Mouse (Mus musculus) cerebellum, postnatal 36 days (tissue): ENCODE results near the gene Dkk3.

Source experiments
- DNase-seq, 2 experiments: peaks; one replicate each; pipeline ENCODE4 v3.0.0; 2021 to 2022; ENCODE audit warnings: mixed read lengths in 2 of 2

Dkk3 gene

DNA sequence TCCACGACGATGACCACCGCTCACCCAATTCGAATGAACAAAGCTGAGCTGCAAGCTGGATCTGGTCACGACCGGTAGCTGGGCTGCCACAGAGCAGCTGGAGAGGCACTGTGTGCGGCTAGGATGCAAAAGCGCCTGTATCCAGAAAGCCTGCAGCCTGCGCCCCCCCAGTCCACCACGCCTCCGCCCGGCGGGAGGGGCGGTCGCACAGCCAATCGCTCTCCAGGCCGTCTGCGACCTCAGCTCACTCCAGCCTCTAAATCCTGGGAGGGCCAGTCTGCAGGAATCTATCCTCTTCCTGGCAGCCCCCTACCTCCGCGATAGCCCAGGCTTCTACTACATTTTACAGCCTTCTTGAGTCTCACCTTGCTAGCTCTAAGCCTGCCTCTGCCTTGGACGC lies at the start of gene Dkk3:
Dkk3 (minus strand) TSS at position 116 of the 400 bp plus-strand sequence.
- no peak for DNase-seq

GRCm38 (mm10) chr7:112207717-112208116 lies 48.9 kb upstream of the Dkk3 start:
- DNase-seq, result no peak

- no peak for DNase-seq
Observed at GRCm38 (mm10) chr7:112205513-112205912, 46.7 kb upstream of the Dkk3 start.

DNA sequence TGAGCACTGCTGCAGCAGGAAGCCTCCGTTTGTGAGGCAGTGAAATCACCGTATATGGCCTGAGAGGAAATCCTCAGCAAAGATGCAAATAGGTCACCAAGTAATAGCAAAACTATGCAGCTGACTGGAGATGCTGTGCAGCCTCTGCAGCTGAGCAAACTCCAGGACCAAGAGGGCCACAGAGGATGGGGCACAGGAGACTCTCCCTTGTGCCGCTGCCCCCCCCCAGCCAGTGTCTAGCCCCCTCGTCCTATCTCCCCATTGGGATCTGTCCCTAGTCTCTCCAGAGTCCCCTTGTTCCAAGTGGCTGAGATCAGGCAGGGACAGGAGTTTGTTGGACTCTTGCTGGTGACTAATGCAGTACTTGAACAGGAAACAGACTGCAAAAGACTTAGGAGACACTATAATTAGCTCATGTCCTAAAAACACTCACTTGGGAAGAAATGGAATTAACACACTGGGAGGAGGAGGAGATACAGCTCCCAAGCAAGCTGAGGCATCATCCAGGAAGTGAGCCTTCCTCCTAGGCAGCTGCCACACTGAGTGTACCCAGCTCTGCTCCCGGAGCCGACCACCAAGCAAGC lies 45.6 kb upstream of the Dkk3 start:
- no peak for DNase-seq

DNA sequence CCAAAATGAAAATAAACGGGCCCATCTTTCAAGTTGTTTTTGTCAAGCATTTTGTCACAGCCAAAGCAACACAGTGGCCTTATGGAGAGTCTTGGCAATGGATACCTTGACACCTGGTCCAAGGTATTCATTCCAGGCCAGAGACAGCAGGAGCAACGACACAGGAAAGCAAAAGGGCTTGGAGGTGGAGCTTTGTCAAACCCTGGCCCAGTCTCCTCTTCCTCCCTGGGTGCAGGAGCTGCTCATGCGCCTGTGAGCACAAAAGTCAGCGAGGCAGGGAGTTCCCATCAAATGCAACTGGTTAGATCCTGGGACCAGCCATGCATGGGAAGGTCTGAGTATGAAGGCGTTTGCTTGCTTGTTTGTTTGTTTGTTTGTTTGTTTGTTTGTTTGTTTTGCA lies 45.1 kb upstream of the Dkk3 start:
- DNase-seq, result peak; percentile 75 to 83

DNA sequence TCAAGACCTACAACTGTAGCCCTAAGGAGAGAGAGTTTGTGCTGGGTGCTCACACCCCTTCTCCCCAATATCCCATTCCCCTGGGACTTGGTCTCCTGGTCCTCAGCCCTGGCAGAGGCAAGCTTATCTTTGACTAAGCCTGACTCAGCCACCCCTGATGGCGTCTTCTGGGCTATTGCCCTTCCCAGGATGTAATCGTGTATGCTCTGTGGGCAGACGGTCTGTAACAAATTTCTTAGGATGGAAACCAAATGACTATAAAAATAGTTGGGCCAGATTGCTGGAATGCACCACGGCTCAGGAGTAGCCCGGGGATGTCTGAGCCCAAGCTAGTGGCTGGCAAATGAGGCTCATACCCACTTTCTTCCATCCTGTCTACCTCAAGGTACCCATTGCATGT lies 44.0 kb upstream of the Dkk3 start:
- no peak for DNase-seq

DNA sequence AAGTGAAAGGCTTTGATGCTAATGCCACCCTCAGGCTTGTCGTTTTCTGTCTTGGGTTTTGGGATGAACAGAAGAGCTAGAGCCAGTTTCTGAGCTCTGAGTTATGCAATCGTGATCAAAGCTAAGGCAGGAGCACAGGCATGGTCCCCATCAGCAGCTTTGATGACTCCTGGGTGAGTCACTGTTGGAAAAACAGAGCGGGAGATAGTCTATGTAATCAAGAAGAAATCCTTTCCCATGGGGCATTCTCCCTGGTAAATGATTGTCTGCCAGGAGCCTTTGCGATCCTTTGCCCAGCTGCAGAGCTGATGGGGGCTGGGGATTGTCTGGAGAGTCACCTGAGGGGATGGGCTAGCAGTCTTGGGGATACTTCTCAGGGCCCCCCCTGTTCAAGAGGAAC lies 43.3 kb upstream of the Dkk3 start:
- no peak for DNase-seq

DNA sequence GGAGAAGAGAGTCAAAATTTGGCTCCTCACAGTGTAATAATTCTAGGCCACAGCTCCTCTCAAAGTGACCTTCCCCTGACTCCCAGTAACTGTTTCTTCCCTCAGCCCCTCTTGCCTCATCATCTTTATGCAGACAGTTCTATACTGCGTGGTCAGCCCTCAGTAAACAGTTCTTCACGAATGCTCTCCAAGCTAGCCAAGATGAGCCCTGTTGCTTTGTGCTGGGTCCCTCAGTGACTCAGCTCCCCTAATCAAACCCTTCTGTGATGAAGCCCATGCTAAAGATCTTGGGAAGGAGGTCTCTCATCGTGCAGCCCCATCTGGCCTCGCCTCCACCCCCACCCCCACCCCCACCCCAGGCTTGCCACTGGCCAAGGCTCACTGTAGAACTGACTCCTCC lies 41.9 kb upstream of the Dkk3 start:
- DNase-seq, result no peak

- DNase-seq, result no peak
Observed at GRCm38 (mm10) chr7:112199343-112199742, 40.5 kb upstream of the Dkk3 start.

DNA sequence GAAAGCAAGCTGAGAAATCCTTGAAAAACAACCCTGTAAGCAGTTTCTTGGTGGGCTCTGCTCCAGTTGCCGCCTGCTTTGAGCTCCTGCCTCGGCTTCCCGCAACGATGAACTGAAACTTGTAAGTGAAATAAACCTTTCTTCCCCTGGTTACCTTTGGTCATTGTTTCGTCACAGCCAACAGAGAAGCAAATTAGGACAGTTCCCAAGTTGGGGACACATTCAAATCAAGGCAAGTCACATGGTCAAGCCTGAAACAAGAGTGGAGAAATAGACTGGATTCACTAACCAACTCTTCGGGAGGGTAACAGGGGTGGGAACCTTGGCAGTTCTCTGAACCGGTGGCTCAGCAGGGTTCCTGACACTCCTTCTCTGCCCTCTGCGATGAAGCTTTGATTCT lies 38.6 kb upstream of the Dkk3 start:
- no peak for DNase-seq

DNA sequence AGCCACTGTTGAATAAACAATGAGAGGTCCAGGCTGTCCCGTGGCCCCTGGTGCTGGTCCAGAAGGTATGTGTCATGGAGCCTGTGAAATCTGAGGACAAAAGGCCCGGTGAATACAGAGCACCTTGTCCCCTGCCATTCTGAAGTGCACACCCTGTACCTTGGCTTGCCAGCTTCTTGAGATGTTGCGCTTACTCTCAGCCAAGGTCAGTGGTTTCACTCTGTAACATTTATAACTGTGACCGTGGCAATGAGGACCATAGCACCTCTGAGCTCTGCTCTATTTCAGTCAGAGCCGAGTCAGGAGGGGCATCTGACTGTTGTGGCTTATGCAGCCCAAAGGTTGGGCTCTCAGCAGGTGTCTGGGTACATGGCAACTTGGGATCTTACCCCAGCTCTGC lies 35.4 kb upstream of the Dkk3 start:
- no peak for DNase-seq

DNA sequence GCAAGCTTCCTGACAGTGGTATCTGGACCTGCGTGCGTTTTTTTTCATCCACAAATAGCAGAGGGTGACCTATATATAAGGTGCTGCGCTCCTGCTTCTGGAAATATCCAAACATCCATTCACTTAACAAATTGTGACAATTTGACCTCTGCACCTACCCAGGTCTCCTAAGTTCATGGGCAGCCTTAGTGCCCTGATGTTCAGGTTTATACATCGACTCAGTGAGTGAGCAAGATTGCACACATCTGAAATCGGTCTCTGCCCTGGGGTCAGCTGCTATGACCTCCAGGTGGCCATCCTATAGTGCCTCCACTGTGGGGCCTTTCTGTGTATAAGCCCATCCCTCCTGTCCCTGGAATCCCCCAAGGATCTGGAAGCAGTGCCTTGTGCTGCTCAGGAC lies 33.9 kb upstream of the Dkk3 start:
- no peak for DNase-seq

- DNase-seq, result peak; percentile 46 to 51
Observed at GRCm38 (mm10) chr7:112192237-112192636, 33.4 kb upstream of the Dkk3 start.

DNA sequence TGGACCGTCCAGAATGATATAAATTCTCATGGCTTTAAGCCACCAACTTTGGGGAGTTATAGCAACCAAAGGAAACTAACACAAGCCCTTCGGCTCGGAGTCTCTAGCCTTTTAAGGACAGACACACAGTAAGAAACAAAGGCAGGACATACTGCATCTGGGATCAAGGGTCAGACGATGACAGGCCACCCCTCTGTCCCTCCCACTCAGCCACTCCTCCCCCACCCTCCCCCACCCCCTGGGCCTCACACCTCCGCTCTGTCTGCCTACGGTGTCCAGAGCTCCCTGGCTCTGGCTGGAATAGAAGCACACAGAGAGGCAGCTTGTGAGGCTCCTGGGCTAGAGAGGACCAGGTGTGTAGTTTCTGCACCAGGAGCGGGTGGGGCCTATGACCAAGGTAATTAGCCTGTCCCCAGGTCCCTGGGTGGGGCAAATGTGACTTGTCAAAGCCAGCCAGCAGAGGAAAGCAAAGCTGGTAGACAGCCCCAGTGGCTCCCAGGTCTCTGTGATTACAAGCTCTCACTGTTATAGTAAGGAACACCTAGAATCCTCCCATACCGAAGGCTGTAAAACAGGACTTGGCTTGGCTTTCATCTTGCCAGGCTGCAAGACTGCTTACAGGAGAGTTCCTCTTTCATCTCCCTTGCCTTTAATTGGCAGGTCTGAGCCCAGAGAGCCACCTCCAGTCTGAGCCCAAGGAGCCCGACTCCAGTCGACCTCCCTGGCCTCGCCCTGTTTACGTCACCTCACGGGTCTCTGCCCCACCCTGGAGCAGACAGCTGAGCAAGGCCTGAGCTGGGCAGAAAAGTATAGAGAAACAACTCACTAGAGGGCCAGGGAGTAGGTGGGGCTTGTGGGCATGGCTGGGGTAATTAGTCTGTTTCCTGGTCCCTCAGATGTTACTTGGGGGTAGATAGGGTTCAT lies 28.9 kb upstream of the Dkk3 start:
- DNase-seq, result no peak

- DNase-seq, result no peak
Observed at GRCm38 (mm10) chr7:112186871-112187270, 28.0 kb upstream of the Dkk3 start.

DNA sequence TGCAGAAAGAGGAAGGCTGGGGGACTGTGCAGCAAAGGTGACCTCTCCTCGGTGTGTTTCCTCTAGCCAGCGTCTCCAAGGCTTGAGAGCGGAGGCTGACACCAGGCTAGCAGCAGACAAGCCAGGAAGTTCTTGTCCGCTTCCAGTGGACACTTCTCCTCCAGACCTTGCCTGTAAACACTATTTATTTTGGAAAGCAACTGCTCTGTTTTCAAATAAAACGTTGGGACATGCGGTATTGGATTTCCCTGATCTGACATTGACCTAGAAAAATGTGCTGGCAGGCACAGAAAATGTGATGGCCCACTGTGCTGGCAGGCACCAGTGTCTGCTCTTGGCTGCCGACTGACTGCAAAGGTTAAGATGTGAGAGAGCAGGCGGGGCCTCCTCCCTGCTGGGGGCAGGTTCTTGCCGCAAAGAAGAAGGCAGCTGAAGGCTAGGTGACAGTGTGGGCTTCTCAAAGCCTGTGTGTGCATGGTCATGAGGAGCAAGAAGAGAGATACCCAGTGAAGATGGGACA lies 26.4 kb upstream of the Dkk3 start:
- DNase-seq, result peak; percentile 82

GRCm38 (mm10) chr7:112184519-112185225 lies 25.8 kb upstream of the Dkk3 start:
- DNase-seq, result no peak

- DNase-seq, result peak; percentile 93 to 97
Observed at GRCm38 (mm10) chr7:112183258-112183841, 24.5 kb upstream of the Dkk3 start.

- peak; percentile 84 to 89 for DNase-seq
Observed at GRCm38 (mm10) chr7:112180235-112180705, 21.4 kb upstream of the Dkk3 start.

- DNase-seq, result no peak
Observed at GRCm38 (mm10) chr7:112176627-112177026, 17.8 kb upstream of the Dkk3 start.

DNA sequence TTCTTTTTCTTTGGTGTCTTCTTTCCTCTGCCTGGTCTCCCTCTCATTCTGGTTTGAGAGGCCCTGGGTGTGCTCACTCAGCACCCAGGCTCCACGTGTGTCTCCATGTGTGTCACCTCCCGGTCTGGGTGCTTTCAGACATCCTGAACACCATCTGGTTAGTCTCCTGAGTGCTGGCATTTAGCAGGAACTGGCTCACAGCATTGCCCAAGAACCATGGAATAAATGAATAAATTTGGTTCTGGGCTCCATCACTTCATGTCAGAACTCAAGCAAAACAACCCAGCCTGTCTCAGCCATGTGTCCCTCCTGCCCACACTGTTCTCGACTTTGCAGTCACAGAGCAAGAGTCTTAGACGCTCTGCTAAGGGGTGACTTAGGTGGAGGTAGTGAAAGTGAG lies 13.8 kb upstream of the Dkk3 start:
- no peak for DNase-seq

GRCm38 (mm10) chr7:112169955-112170692 lies 11.3 kb upstream of the Dkk3 start:
- no peak for DNase-seq
